Mouse (Mus musculus) hindbrain, embryonic 14.5 days (tissue): Measurements from ENCODE around the gene Nfe2. TPM values are rescaled to one million over a fixed set of nuclear protein-coding genes. Genes with fewer than 3 reads are reported as not detected.

Source experiments
- ATAC-seq: fragments of 200-750 bp; cut with Nextera tagmentation; 2 replicates; pipeline ENCODE4 v1.8.0; 2017; ENCODE audit warnings: moderate number of reproducible peaks, mild to moderate bottlenecking, moderate TSS enrichment, moderate library complexity; ENCODE audit not compliant: low FRiP score
- DNase-seq: peaks from one replicate; pipeline ENCODE4 v3.0.0-alpha.2; 2015; ENCODE audit warnings: low spot score
- H3K27ac ChIP-seq: fragments of 300-500 bp; sonication (generic); 2 replicates; pipeline ENCODE4 v1.5.1; 2014; ENCODE audit warnings: mild to moderate bottlenecking, moderate library complexity
- H3K27me3 ChIP-seq: fragments of 300-500 bp; sonication (generic); 2 replicates; pipeline ENCODE4 v1.6.1; 2014; ENCODE audit warnings: mild to moderate bottlenecking, low read length, mixed read lengths; ENCODE audit not compliant: control insufficient read depth, insufficient read depth
- H3K36me3 ChIP-seq: fragments of 300-500 bp; sonication (generic); replicated peaks from 2 replicates; pipeline ENCODE4 v1.6.1; 2014; ENCODE audit not compliant: control insufficient read depth, insufficient read depth
- H3K4me1 ChIP-seq: fragments of 300-500 bp; sonication (generic); replicated peaks from 2 replicates; pipeline ENCODE4 v1.6.1; 2014; ENCODE audit warnings: antibody characterized with exemption, low read length, mixed read lengths; ENCODE audit not compliant: control insufficient read depth, insufficient read depth
- H3K4me2 ChIP-seq: fragments of 300-500 bp; sonication (generic); replicated peaks from 2 replicates; pipeline ENCODE4 v1.6.1; 2014; ENCODE audit warnings: mild to moderate bottlenecking, moderate library complexity
- H3K4me3 ChIP-seq: fragments of 300-500 bp; sonication (generic); replicated peaks from 2 replicates; pipeline ENCODE4 v1.5.1; 2014; ENCODE audit warnings: mild to moderate bottlenecking, low read length
- H3K9ac ChIP-seq: fragments of 300-500 bp; sonication (generic); 2 replicates; pipeline ENCODE4 v1.6.1; 2014
- H3K9me3 ChIP-seq: fragments of 300-500 bp; sonication (generic); 2 replicates; pipeline ENCODE4 v1.6.1; 2016; ENCODE audit warnings: low read length; ENCODE audit not compliant: control insufficient read depth
- WGBS: fragments of 180-500 bp; shearing (Covaris S2); extraction: QIAGEN DNeasy Blood & Tissue Kit; methylation state at CpG from one replicate; pipeline ENCODE4 v1.1.7; 2014; 5-methylcytosine and 5-hydroxymethylcytosine counted together
- polyA plus RNA-seq: library from polyadenylated mRNA; unstranded; fragments of >200 nt; fragmentation: Nextera tagmentation; extraction: Ambion mirVana; gene quantifications from 2 replicates; pipeline ENCODE4 v1.2.1, GENCODE M21; 2014

The Nfe2 gene
- polyA plus RNA-seq, 1 experiment from 2014 or later: 1.1 TPM

DNA sequence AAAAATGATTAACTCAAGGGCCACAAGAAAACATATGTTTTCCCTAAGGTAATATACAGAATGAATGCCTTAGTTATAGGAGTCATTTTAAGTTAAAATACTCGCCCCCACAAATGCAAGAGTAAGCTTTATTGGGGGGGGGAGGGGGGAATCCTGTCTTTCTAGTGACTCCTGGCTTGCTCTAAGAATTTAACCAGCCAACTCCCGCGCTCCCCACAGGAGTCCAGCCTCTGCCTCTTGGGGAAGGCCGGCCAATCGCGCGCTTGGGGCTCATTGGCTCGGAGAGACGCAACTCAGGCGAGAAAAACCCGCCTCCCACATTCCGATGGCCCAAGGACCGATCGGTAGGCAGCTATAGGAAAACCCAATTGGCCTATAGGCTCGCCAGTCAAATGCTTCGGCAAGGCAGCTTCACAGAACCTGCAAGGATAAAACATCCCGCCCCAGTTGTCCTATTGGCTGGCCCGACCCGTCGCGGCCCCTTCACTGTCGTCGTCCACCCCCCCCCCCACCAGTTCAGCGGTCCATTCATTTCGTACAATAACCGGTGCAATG lies 19.0 kb downstream of the Nfe2 start:
- H3K9ac ChIP-seq: peak overlapping the region; percentile 67
- DNase-seq (peak; percentile 91), ATAC-seq (peak; percentile 88)
- H3K36me3 ChIP-seq: peaks cover 33% of the 10 kb centered on the region
- H3K4me3 ChIP-seq: peak overlapping the region; percentile 46
- peaks cover 39% of the 10 kb centered on the region for H3K4me1 ChIP-seq
- no peaks in the 10 kb centered on the region for H3K27me3 ChIP-seq
- H3K27ac ChIP-seq: peak overlapping the region; percentile 97
- no peaks in the 10 kb centered on the region for H3K9me3 ChIP-seq
- under 1% methylated on average over 25 of the region's 26 CpGs for WGBS
- H3K4me2 ChIP-seq: peak overlapping the region; percentile 80

DNA sequence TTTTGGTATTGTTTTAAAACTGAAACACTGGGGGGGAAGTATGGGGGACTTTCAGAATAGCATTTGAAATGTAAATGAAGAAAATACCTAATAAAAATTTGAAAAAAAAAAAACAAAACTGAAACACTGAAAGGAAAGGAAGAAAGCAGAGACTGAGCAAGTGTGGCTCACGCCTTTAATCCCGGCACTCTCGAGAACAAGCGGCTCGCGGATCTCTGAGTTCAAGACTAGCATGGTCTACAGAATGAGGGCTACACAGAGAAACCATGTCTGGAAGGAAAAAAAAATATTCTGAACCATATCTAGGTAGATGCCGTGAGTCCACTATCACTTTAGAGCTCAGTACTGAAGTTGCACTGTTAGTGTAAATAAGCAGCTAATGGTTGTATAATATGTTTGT lies 20.9 kb downstream of the Nfe2 start:
- Histone ChIP-seq H3K4me3 (no peak overlapping the region), H3K27ac (no peak overlapping the region), H3K9ac (no peak overlapping the region), H3K36me3 (peaks cover 14% of the 10 kb centered on the region), H3K4me1 (peaks cover 21% of the 10 kb centered on the region), H3K4me2 (no peak overlapping the region), H3K9me3 (no peaks in the 10 kb centered on the region), H3K27me3 (no peaks in the 10 kb centered on the region)
- ATAC-seq (no peak), DNase-seq (no peak)
- 93% methylated on average over 7 of the region's 7 CpGs for WGBS

DNA sequence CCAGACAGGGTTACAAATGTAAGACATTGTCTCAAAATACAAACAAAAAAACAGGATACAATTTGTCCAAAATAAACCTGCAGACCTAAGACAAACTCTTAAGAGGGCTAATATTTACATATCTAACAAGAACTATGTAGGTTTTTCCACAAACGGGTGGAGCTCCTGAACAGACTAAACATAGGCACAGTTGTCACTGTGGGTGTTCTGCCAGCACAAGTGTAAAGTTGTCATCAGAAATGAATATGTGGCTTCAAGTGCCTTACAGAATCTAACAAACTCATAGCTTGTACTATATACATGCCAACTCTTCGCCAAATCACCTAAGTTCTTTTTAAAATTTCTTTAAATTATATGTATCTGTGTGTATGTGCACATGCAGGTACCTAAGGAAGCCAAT lies 25.1 kb downstream of the Nfe2 start:
- H3K27me3 ChIP-seq: no peaks in the 10 kb centered on the region
- H3K9ac ChIP-seq: no peak overlapping the region
- H3K4me2 ChIP-seq: no peak overlapping the region
- peaks cover under 1% of the 10 kb centered on the region; the same call in 1 of the 2 replicates for H3K4me1 ChIP-seq
- H3K27ac ChIP-seq: no peak overlapping the region
- H3K36me3 ChIP-seq: no peaks in the 10 kb centered on the region; the same call in 1 of the 2 replicates
- ATAC-seq (no peak), DNase-seq (no peak)
- no peak overlapping the region for H3K4me3 ChIP-seq
- H3K9me3 ChIP-seq: no peaks in the 10 kb centered on the region
- 91% methylated on average over 2 of the region's 2 CpGs for WGBS

- WGBS: 85% methylated on average over 2 of the region's 2 CpGs
- H3K4me1 ChIP-seq: no peaks in the 10 kb centered on the region
- no peaks in the 10 kb centered on the region for H3K9me3 ChIP-seq
- no peak overlapping the region for H3K4me3 ChIP-seq
- H3K9ac ChIP-seq: no peak overlapping the region
- H3K36me3 ChIP-seq: no peaks in the 10 kb centered on the region; the same call in 1 of the 2 replicates
- ATAC-seq (no peak), DNase-seq (no peak)
- no peaks in the 10 kb centered on the region for H3K27me3 ChIP-seq
- no peak overlapping the region for H3K4me2 ChIP-seq
- no peak overlapping the region for H3K27ac ChIP-seq
Measured at GRCm38 (mm10) chr15:103228904-103229303, 29.3 kb downstream of the Nfe2 start.

DNA sequence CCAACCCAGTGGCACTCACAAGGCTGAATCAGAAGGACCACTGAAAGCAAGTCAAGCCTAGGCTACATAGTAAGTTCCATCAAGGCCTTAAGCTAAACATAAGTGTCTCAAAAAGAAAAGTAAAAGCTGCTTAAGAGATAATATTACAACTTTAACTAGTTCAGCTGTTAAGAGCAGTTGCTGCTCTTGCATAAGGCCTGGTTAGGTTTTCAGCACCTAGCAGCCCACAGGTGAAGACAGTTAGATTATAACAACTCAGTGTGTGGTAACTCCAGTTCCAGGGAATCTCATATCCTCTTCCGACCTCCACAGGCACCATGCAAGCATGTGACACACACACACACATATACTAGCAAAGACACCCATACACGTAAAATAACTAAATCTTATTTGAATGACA lies 30.6 kb downstream of the Nfe2 start:
- no peak overlapping the region for H3K9ac ChIP-seq
- no peak overlapping the region for H3K4me2 ChIP-seq
- ATAC-seq (no peak), DNase-seq (no peak)
- H3K27ac ChIP-seq: no peak overlapping the region
- H3K4me1 ChIP-seq: no peaks in the 10 kb centered on the region
- H3K4me3 ChIP-seq: no peak overlapping the region
- H3K27me3 ChIP-seq: no peaks in the 10 kb centered on the region
- no peaks in the 10 kb centered on the region for H3K36me3 ChIP-seq
- WGBS: 88% methylated on average over 2 of the region's 2 CpGs
- no peaks in the 10 kb centered on the region for H3K9me3 ChIP-seq

GRCm38 (mm10) chr15:103227022-103227421 lies 31.2 kb downstream of the Nfe2 start:
- DNase-seq (no peak), ATAC-seq (no peak)
- H3K27ac ChIP-seq: no peak overlapping the region
- H3K27me3 ChIP-seq: no peaks in the 10 kb centered on the region
- no peak overlapping the region for H3K9ac ChIP-seq
- no peak overlapping the region for H3K4me2 ChIP-seq
- no peak overlapping the region for H3K4me3 ChIP-seq
- H3K36me3 ChIP-seq: no peaks in the 10 kb centered on the region
- H3K4me1 ChIP-seq: no peaks in the 10 kb centered on the region
- no peaks in the 10 kb centered on the region for H3K9me3 ChIP-seq
- 75% methylated on average over 3 of the region's 3 CpGs for WGBS

GRCm38 (mm10) chr15:103224161-103224560 lies 34.0 kb downstream of the Nfe2 start:
- no peak overlapping the region for H3K9ac ChIP-seq
- no peak for DNase-seq
- no peak for ATAC-seq
- H3K27ac ChIP-seq: no peak overlapping the region
- no peaks in the 10 kb centered on the region for H3K27me3 ChIP-seq
- H3K36me3 ChIP-seq: no peaks in the 10 kb centered on the region
- H3K4me2 ChIP-seq: no peak overlapping the region
- 81% methylated on average over 2 of the region's 2 CpGs for WGBS
- no peaks in the 10 kb centered on the region for H3K9me3 ChIP-seq
- H3K4me3 ChIP-seq: no peak overlapping the region
- 0 out of 2 replicates have a peak, but pooled peaks cover 3% of the 10 kb centered on the region for H3K4me1 ChIP-seq

DNA sequence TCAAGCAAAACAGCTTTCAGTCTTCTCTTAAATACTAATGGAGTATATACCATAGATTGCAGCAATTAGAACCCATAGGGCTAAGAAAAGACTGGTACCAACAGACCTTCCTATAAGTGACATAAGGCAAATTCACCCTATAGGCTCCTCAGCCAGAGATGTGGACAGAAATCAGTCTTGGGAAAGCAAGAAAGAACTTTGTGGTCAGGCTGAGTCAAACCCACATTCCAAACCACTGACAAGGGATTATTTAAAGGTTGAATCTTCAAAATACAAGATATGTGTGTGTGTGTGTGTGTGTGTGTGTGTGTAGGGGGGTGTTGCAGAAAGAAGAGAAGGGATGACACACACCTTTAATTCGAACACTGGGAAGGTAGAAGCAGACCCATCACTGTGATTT lies 36.8 kb downstream of the Nfe2 start:
- Histone ChIP-seq H3K9me3 (no peaks in the 10 kb centered on the region), H3K36me3 (no peaks in the 10 kb centered on the region), H3K4me3 (no peak overlapping the region), H3K27ac (no peak overlapping the region), H3K9ac (no peak overlapping the region), H3K4me2 (no peak overlapping the region), H3K27me3 (no peaks in the 10 kb centered on the region), H3K4me1 (0 out of 2 replicates have a peak, but pooled peaks cover 6% of the 10 kb centered on the region)
- no peak for DNase-seq
- ATAC-seq: no peak
- WGBS: 100% methylated on average over 1 of the region's 1 CpGs

DNA sequence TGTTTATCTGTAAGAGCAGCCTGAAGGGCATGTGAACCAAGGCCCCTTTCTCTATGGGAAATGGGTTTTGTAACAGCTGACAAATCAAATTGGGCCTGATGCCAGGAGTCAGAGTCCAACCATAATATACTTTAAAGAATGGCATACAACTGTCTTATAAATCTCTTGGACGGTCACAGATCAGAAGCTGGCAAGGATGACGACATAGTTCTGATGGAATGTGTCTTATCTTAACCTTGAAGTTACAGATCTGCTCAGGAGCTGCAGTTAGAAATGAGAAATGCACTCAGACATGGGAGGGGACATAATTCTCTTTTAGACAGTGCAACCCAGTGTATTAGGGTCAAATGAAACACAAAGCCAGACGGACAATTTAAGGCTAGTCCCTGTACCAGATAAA lies 37.4 kb downstream of the Nfe2 start:
- Histone ChIP-seq H3K27ac (no peak overlapping the region), H3K9me3 (no peaks in the 10 kb centered on the region), H3K4me1 (peaks cover 11% of the 10 kb centered on the region), H3K9ac (no peak overlapping the region), H3K27me3 (no peaks in the 10 kb centered on the region), H3K36me3 (no peaks in the 10 kb centered on the region), H3K4me2 (no peak overlapping the region), H3K4me3 (no peak overlapping the region)
- no peak for DNase-seq
- no peak for ATAC-seq
- WGBS: 45% methylated on average over 3 of the region's 3 CpGs

DNA sequence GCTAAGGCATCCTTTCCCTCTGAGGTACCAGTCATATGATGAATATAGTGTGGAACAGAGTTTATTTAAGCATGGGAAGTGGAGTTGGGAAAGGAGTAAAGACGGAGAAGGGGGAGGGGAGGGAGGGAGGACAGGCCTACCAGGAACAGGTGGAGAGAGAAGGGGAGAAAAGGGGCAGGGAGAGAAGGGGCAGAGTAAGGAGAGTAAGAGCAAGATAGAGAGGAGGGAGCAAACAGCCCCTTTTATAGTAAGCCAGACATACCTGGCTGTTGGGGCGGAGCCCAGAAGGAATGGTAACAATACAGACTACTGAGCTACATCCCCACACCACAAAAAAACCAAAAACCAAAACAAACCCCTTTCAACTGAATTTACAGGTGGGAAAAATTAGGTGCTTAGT lies 42.2 kb downstream of the Nfe2 start:
- peak overlapping the region; percentile 93 for H3K27ac ChIP-seq
- H3K36me3 ChIP-seq: peaks cover 21% of the 10 kb centered on the region
- ATAC-seq (no peak), DNase-seq (no peak)
- H3K9ac ChIP-seq: no peak overlapping the region
- peak overlapping the region; percentile 73 for H3K4me2 ChIP-seq
- H3K9me3 ChIP-seq: no peaks in the 10 kb centered on the region
- 20% methylated on average over 2 of the region's 2 CpGs for WGBS
- H3K4me3 ChIP-seq: no peak overlapping the region; the same call in 1 of the 2 replicates
- no peaks in the 10 kb centered on the region for H3K27me3 ChIP-seq
- peaks cover 22% of the 10 kb centered on the region for H3K4me1 ChIP-seq
